Mouse (Mus musculus) left cerebral cortex, adult 11 months (tissue): ENCODE results near the gene Gpr157.
A peak's percentile ranks its signal among the peaks of the same experiment; 100 is the strongest.
"Not testable (repeated sequence)": the region's sequence is repeated elsewhere in the genome, so short reads cannot be mapped to it uniquely, and the experiment has no call there.

Experiments
- DNase-seq: peaks from one replicate; pipeline ENCODE4 v3.0.0; 2022; ENCODE audit warnings: low spot score

Gpr157 gene

GRCm38 (mm10) chr4:150087161-150087889, at the start of gene Gpr157:
TSS of gene Gpr157 (plus strand) at chr4:150087365.
- DNase-seq: peak; percentile 84

- no peak for DNase-seq
Measured at GRCm38 (mm10) chr4:150038533-150038932, 48.6 kb upstream of the Gpr157 start.

- DNase-seq: no peak
Measured at GRCm38 (mm10) chr4:150040003-150040581, 47.1 kb upstream of the Gpr157 start.

- DNase-seq: not testable (repeated sequence)
Measured at GRCm38 (mm10) chr4:150040856-150041255, 46.3 kb upstream of the Gpr157 start.

- no peak for DNase-seq
Measured at GRCm38 (mm10) chr4:150041346-150042110, 45.6 kb upstream of the Gpr157 start.

- no peak for DNase-seq
Measured at GRCm38 (mm10) chr4:150043591-150043990, 43.6 kb upstream of the Gpr157 start.

- DNase-seq: no peak
Measured at GRCm38 (mm10) chr4:150048038-150048437, 39.1 kb upstream of the Gpr157 start.

- no peak for DNase-seq
Measured at GRCm38 (mm10) chr4:150048478-150049156, 38.5 kb upstream of the Gpr157 start.

- DNase-seq: no peak
Measured at GRCm38 (mm10) chr4:150049157-150049513, 38.0 kb upstream of the Gpr157 start.

- DNase-seq: no peak
Measured at GRCm38 (mm10) chr4:150049564-150050226, 37.5 kb upstream of the Gpr157 start.

GRCm38 (mm10) chr4:150051514-150051913, 35.7 kb upstream of the Gpr157 start:
- DNase-seq: no peak

- DNase-seq: no peak
Measured at GRCm38 (mm10) chr4:150052380-150052779, 34.8 kb upstream of the Gpr157 start.

GRCm38 (mm10) chr4:150056171-150056570, 31.0 kb upstream of the Gpr157 start:
- DNase-seq: no peak

GRCm38 (mm10) chr4:150057722-150058121, 29.4 kb upstream of the Gpr157 start:
- DNase-seq: no peak

- DNase-seq: no peak
Measured at GRCm38 (mm10) chr4:150059841-150060468, 27.2 kb upstream of the Gpr157 start.

- no peak for DNase-seq
Measured at GRCm38 (mm10) chr4:150060469-150061170, 26.5 kb upstream of the Gpr157 start.

GRCm38 (mm10) chr4:150061432-150062225, 25.5 kb upstream of the Gpr157 start:
- DNase-seq: no peak

GRCm38 (mm10) chr4:150066706-150067323, 20.4 kb upstream of the Gpr157 start:
- no peak for DNase-seq

- DNase-seq: no peak
Measured at GRCm38 (mm10) chr4:150068216-150068615, 18.9 kb upstream of the Gpr157 start.

- DNase-seq: no peak
Measured at GRCm38 (mm10) chr4:150070136-150070535, 17.0 kb upstream of the Gpr157 start.
